In the genomic region with DNA sequence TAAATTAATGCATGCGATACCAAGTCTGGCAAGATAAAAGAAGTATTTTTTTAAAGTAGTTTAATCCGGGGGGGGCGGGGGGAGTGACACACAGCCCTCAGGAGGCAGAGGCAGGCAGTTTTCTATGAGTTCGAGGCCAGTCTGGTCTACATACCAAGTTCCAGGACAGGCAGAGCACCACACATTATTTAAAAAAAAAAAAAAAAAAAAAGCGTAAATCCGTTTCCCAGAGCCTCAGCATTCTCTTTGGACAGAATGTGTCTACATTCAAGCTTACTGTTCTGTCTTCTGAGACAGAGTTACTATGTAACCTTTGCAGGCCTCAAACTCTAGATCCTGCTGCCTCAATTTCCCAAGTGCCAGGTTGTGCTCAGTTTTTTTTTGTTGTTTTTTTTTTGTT, we compare ENCODE assay signal across 8 mouse cellular contexts. TPM values are rescaled to one million over a fixed set of nuclear protein-coding genes. Genes with fewer than 3 reads are reported as not detected.
DNase-seq lines count a peak whose midpoint lies in the region; ATAC-seq lines count a peak whose summit lies in the region.
"Had no signal": no experiment of that assay in that cellular context is flagged by ENCODE, and none has a peak within 500 bp of the region (broad histone marks: within the 10 kb centered on the region; RNA-seq: fewer than 3 reads in every experiment).

No protein-coding gene starts in this region.

- peak overlapping the region; percentile 78 for H3K9ac ChIP-seq in lung, embryonic 16.5 days (ENCODE audit: low read length)
- H3K9ac ChIP-seq in forebrain, embryonic 11.5 days (ENCODE audit: low read length) = peak overlapping the region; percentile 41
- H3K9ac ChIP-seq in limb, embryonic 13.5 days = peak overlapping the region; percentile 74; the same call in 1 of the 2 replicates
- no peak overlapping the region for H3K9ac ChIP-seq in stomach, embryonic 14.5 days (replicated peaks; ENCODE audit: low read depth, low read length)

- H3K9me3 ChIP-seq in lung, embryonic 16.5 days (ENCODE audit: control insufficient read depth, low read length) = no peaks in the 10 kb centered on the region
- H3K9me3 ChIP-seq in forebrain, embryonic 11.5 days (ENCODE audit: control insufficient read depth, low read length) = no peaks in the 10 kb centered on the region
- no peaks in the 10 kb centered on the region for H3K9me3 ChIP-seq in limb, embryonic 13.5 days
- H3K9me3 ChIP-seq in stomach, embryonic 14.5 days (ENCODE audit: control insufficient read depth, low read depth, low read length) = no peaks in the 10 kb centered on the region

- H3K4me3 ChIP-seq in lung, embryonic 16.5 days (ENCODE audit: low read length) = peak overlapping the region; percentile 86
- H3K4me3 ChIP-seq in forebrain, embryonic 11.5 days (ENCODE audit: low read depth, low read length) = peak overlapping the region; percentile 47
- H3K4me3 ChIP-seq in limb, embryonic 13.5 days = peak overlapping the region; percentile 57
- H3K4me3 ChIP-seq in stomach, embryonic 14.5 days (ENCODE audit: low read depth, low read length) = peak overlapping the region; percentile 67

- H3K4me1 ChIP-seq in lung, embryonic 16.5 days (replicated peaks; ENCODE audit: control insufficient read depth, insufficient read depth, low read length) = peaks cover 8% of the 10 kb centered on the region
- H3K4me1 ChIP-seq in forebrain, embryonic 11.5 days (replicated peaks; ENCODE audit: control insufficient read depth, insufficient read depth, low read length) = peaks cover 6% of the 10 kb centered on the region; the same call in 1 of the 2 replicates
- peaks cover 12% of the 10 kb centered on the region for H3K4me1 ChIP-seq in limb, embryonic 13.5 days
- H3K4me1 ChIP-seq in stomach, embryonic 14.5 days (ENCODE audit: control insufficient read depth, insufficient read depth, low read length) = peaks cover 8% of the 10 kb centered on the region; the same call in 1 of the 2 replicates

- H3K27ac ChIP-seq in lung, embryonic 16.5 days (ENCODE audit: low read length) = peak overlapping the region; percentile 30; the same call in 1 of the 2 replicates
- H3K27ac ChIP-seq in forebrain, embryonic 11.5 days (ENCODE audit: low read depth, low read length) = no peak overlapping the region
- 0 out of 2 replicates have a peak overlapping the region, but pooled peaks have one; percentile 8 for H3K27ac ChIP-seq in limb, embryonic 13.5 days
- no peak overlapping the region for H3K27ac ChIP-seq in stomach, embryonic 14.5 days (ENCODE audit: low read length)

- DNase-seq in lung, postnatal 10 days = no peak
- no peak for DNase-seq in forebrain, embryonic 11.5 days (ENCODE audit: low spot score)
- DNase-seq in adrenal gland, postnatal 10 days = no peak
- DNase-seq in embryo, embryonic 11 days = no peak

- H3K27me3 ChIP-seq in lung, embryonic 16.5 days (ENCODE audit: control insufficient read depth, insufficient read depth, low read depth, low read length) = peaks cover 6% of the 10 kb centered on the region; the same call in 1 of the 2 replicates
- H3K27me3 ChIP-seq in forebrain, embryonic 11.5 days (ENCODE audit: control insufficient read depth, insufficient read depth, low read length) = no peaks in the 10 kb centered on the region
- peaks cover 7% of the 10 kb centered on the region for H3K27me3 ChIP-seq in limb, embryonic 13.5 days
- no peaks in the 10 kb centered on the region for H3K27me3 ChIP-seq in stomach, embryonic 14.5 days (ENCODE audit: control insufficient read depth, insufficient read depth, low read length)

- WGBS in lung, embryonic 16.5 days = 44% methylated on average over 6 of the region's 6 CpGs
- 52% methylated on average over 6 of the region's 6 CpGs for WGBS in forebrain, embryonic 11.5 days
- WGBS in limb, embryonic 13.5 days = 51% methylated on average over 6 of the region's 6 CpGs
- WGBS in stomach, embryonic 14.5 days = 48% methylated on average over 6 of the region's 6 CpGs

- H3K36me3 ChIP-seq in lung, embryonic 16.5 days (ENCODE audit: control insufficient read depth, insufficient read depth, low read length) = peaks cover 2% of the 10 kb centered on the region; the same call in 1 of the 2 replicates
- H3K36me3 ChIP-seq in forebrain, embryonic 11.5 days (ENCODE audit: control insufficient read depth, insufficient read depth, low read length) = no peaks in the 10 kb centered on the region
- H3K36me3 ChIP-seq in limb, embryonic 13.5 days = peaks cover 14% of the 10 kb centered on the region
- H3K36me3 ChIP-seq in stomach, embryonic 14.5 days (ENCODE audit: control insufficient read depth, insufficient read depth, low read length) = no peaks in the 10 kb centered on the region

- ATAC-seq in lung, embryonic 16.5 days (ENCODE audit: low read depth) = no peak
- ATAC-seq in forebrain, embryonic 11.5 days (replicated peaks; ENCODE audit: low FRiP score) = no peak
- ATAC-seq in limb, embryonic 13.5 days (ENCODE audit: low FRiP score, low read depth) = peak; percentile 7; the same call in 1 of the 2 replicates
- ATAC-seq in stomach, embryonic 14.5 days (ENCODE audit: insufficient number of reproducible peaks, insufficient read depth, low FRiP score, low read depth) = no peak

- H3K4me2 ChIP-seq in lung, embryonic 16.5 days (ENCODE audit: low read depth, low read length) = peak overlapping the region; percentile 97
- peak overlapping the region; percentile 85 for H3K4me2 ChIP-seq in forebrain, embryonic 11.5 days (ENCODE audit: low read depth, low read length, severe bottlenecking)
- H3K4me2 ChIP-seq in limb, embryonic 13.5 days (replicated peaks) = peak overlapping the region; percentile 93
- peak overlapping the region; percentile 82 for H3K4me2 ChIP-seq in stomach, embryonic 14.5 days (replicated peaks; ENCODE audit: low read depth, low read length)

RNA-seq across cellular contexts. Expression of a gene that starts 0.5 kb away (rescaled TPM):
- polyA plus RNA-seq in lung, embryonic 16.5 days (2015; fragmentation: Nextera tagmentation; extraction: Ambion mirVana) = 24.1 and 24.5 TPM in 2 replicates
- 23.1 and 26.7 TPM in 2 replicates for polyA plus RNA-seq in forebrain, embryonic 11.5 days (2014; fragmentation: Nextera tagmentation; extraction: Ambion mirVana)
- polyA plus RNA-seq in limb, embryonic 13.5 days (2015; fragmentation: Nextera tagmentation; extraction: Ambion mirVana) = 34.5 and 35.2 TPM in 2 replicates
- 33.5 and 33.7 TPM in 2 replicates for polyA plus RNA-seq in stomach, embryonic 14.5 days (2014; fragmentation: Nextera tagmentation; extraction: Ambion mirVana)
- total RNA-seq in adrenal gland, postnatal 10 days (2021) = 10 to 100 TPM; 21.6 to 27.3 TPM

RNA-seq across cellular contexts. Expression of a gene that starts 13.5 kb away (rescaled TPM):
- not detected in 2 replicates for polyA plus RNA-seq in lung, embryonic 16.5 days (2015; fragmentation: Nextera tagmentation; extraction: Ambion mirVana)
- polyA plus RNA-seq in forebrain, embryonic 11.5 days (2014; fragmentation: Nextera tagmentation; extraction: Ambion mirVana) = 0.28 and 0.55 TPM in 2 replicates
- polyA plus RNA-seq in limb, embryonic 13.5 days (2015; fragmentation: Nextera tagmentation; extraction: Ambion mirVana) = 0.45 and 0.57 TPM in 2 replicates
- polyA plus RNA-seq in stomach, embryonic 14.5 days (2014; fragmentation: Nextera tagmentation; extraction: Ambion mirVana) = 0.11 TPM in 1 of 2 replicates, not detected in the other
- not detected for total RNA-seq in adrenal gland, postnatal 10 days (2021)
- total RNA-seq: gastrocnemius, adult 18-20 months had no signal

RNA-seq across cellular contexts. Expression of a gene that starts 17.9 kb away (rescaled TPM):
- 1.6 and 1.7 TPM in 2 replicates for polyA plus RNA-seq in lung, embryonic 16.5 days (2015; fragmentation: Nextera tagmentation; extraction: Ambion mirVana)
- polyA plus RNA-seq in forebrain, embryonic 11.5 days (2014; fragmentation: Nextera tagmentation; extraction: Ambion mirVana) = 1.3 and 1.7 TPM in 2 replicates
- polyA plus RNA-seq in limb, embryonic 13.5 days (2015; fragmentation: Nextera tagmentation; extraction: Ambion mirVana) = 1.8 and 2.5 TPM in 2 replicates
- 0.78 and 0.84 TPM in 2 replicates for polyA plus RNA-seq in stomach, embryonic 14.5 days (2014; fragmentation: Nextera tagmentation; extraction: Ambion mirVana)
- 10 to 100 TPM; 12.8 to 22.3 TPM for total RNA-seq in adrenal gland, postnatal 10 days (2021)

RNA-seq across cellular contexts. Expression of a gene that starts 19.7 kb away (rescaled TPM):
- 52.1 and 58.4 TPM in 2 replicates for polyA plus RNA-seq in lung, embryonic 16.5 days (2015; fragmentation: Nextera tagmentation; extraction: Ambion mirVana)
- polyA plus RNA-seq in forebrain, embryonic 11.5 days (2014; fragmentation: Nextera tagmentation; extraction: Ambion mirVana) = 81.7 and 89.7 TPM in 2 replicates
- polyA plus RNA-seq in limb, embryonic 13.5 days (2015; fragmentation: Nextera tagmentation; extraction: Ambion mirVana) = 75.7 and 76.4 TPM in 2 replicates
- 47.2 and 48.0 TPM in 2 replicates for polyA plus RNA-seq in stomach, embryonic 14.5 days (2014; fragmentation: Nextera tagmentation; extraction: Ambion mirVana)
- 10 to 100 TPM; 16.4 to 21.9 TPM for total RNA-seq in adrenal gland, postnatal 10 days (2021)

RNA-seq across cellular contexts. Expression of a gene that starts 32.1 kb away (rescaled TPM):
- 37.4 and 40.7 TPM in 2 replicates for polyA plus RNA-seq in lung, embryonic 16.5 days (2015; fragmentation: Nextera tagmentation; extraction: Ambion mirVana)
- 21.7 and 22.3 TPM in 2 replicates for polyA plus RNA-seq in forebrain, embryonic 11.5 days (2014; fragmentation: Nextera tagmentation; extraction: Ambion mirVana)
- 39.0 and 40.6 TPM in 2 replicates for polyA plus RNA-seq in limb, embryonic 13.5 days (2015; fragmentation: Nextera tagmentation; extraction: Ambion mirVana)
- polyA plus RNA-seq in stomach, embryonic 14.5 days (2014; fragmentation: Nextera tagmentation; extraction: Ambion mirVana) = 29.5 and 35.6 TPM in 2 replicates
- total RNA-seq in adrenal gland, postnatal 10 days (2021) = 10 to 100 TPM; 65.3 to 74.8 TPM

Comparison
In these comparisons a context has a peak if more than half of its experiments do, and no peak if none do; other contexts are left out.
1. H3K27ac ChIP-seq: peak in lung, embryonic 16.5 days (single experiment) and limb, embryonic 13.5 days (single experiment); none in forebrain, embryonic 11.5 days (single experiment) and stomach, embryonic 14.5 days (single experiment).
2. Peak in every context shown above with its lines, with median percentiles within 50 percentile points of each other: H3K4me2 ChIP-seq and H3K4me3 ChIP-seq.